Mouse (Mus musculus) midbrain, embryonic 10.5 days (tissue): ENCODE results near the gene Odf2. TPM values are rescaled to one million over a fixed set of nuclear protein-coding genes. Genes with fewer than 3 reads are reported as not detected.

Source experiments
- DNase-seq: peaks from one replicate; pipeline ENCODE4 v3.0.0-alpha.2; 2017; ENCODE audit warnings: low spot score
- H3K27ac ChIP-seq: fragments of 300-500 bp; sonication (generic); replicated peaks from 2 replicates; pipeline ENCODE4 v1.5.1; 2016; ENCODE audit warnings: mild to moderate bottlenecking
- H3K27me3 ChIP-seq: fragments of 300-500 bp; sonication (generic); 2 replicates; pipeline ENCODE4 v1.6.1; 2016; ENCODE audit warnings: low read depth, mild to moderate bottlenecking; ENCODE audit not compliant: poor library complexity, severe bottlenecking
- H3K36me3 ChIP-seq: fragments of 300-500 bp; sonication (generic); 2 replicates; pipeline ENCODE4 v1.6.1; 2016; ENCODE audit warnings: mild to moderate bottlenecking, moderate library complexity
- H3K4me1 ChIP-seq: fragments of 300-500 bp; sonication (generic); 2 replicates; pipeline ENCODE4 v1.6.1; 2016
- H3K4me3 ChIP-seq: fragments of 300-500 bp; sonication (generic); 2 replicates; pipeline ENCODE4 v1.5.1; 2016; ENCODE audit warnings: mild to moderate bottlenecking, moderate library complexity
- H3K9me3 ChIP-seq: fragments of 300-500 bp; sonication (generic); replicated peaks from 2 replicates; pipeline ENCODE4 v1.6.1; 2016; ENCODE audit warnings: mild to moderate bottlenecking
- WGBS: fragments of 180-500 bp; shearing (Covaris S2); methylation state at CpG from one replicate; pipeline ENCODE4 v1.1.7; 2016; 5-methylcytosine and 5-hydroxymethylcytosine counted together
- polyA plus RNA-seq: library from polyadenylated mRNA; unstranded; fragments of >200 nt; fragmentation: Nextera tagmentation; extraction: Ambion mirVana; gene quantifications from 2 replicates; pipeline ENCODE4 v1.2.1, GENCODE M21; 2016

Gene Odf2
- polyA plus RNA-seq, 1 experiment from 2014 or later, result 116 TPM

GRCm38 (mm10) chr2:29853736-29854135, 35.3 kb upstream of the Odf2 start:
- peaks cover 100% of the 10 kb centered on the region for H3K4me1 ChIP-seq
- no peaks in the 10 kb centered on the region for H3K36me3 ChIP-seq
- no peaks in the 10 kb centered on the region for H3K9me3 ChIP-seq
- no peak for DNase-seq
- H3K27ac ChIP-seq, result peak overlapping the region; percentile 100
- H3K27me3 ChIP-seq, result peaks cover 25% of the 10 kb centered on the region
- 41% methylated on average over 5 of the region's 5 CpGs for WGBS
- peak overlapping the region; percentile 17 for H3K4me3 ChIP-seq

- no peaks in the 10 kb centered on the region for H3K36me3 ChIP-seq
- peaks cover 87% of the 10 kb centered on the region for H3K4me1 ChIP-seq
- H3K27me3 ChIP-seq, result peaks cover 18% of the 10 kb centered on the region
- peak overlapping the region; percentile 34 for H3K4me3 ChIP-seq
- DNase-seq, result peak; percentile 67
- 59% methylated on average over 10 of the region's 10 CpGs for WGBS
- no peaks in the 10 kb centered on the region for H3K9me3 ChIP-seq
- H3K27ac ChIP-seq, result peak overlapping the region; percentile 100
Observed at GRCm38 (mm10) chr2:29855585-29856210, 33.3 kb upstream of the Odf2 start.

DNA sequence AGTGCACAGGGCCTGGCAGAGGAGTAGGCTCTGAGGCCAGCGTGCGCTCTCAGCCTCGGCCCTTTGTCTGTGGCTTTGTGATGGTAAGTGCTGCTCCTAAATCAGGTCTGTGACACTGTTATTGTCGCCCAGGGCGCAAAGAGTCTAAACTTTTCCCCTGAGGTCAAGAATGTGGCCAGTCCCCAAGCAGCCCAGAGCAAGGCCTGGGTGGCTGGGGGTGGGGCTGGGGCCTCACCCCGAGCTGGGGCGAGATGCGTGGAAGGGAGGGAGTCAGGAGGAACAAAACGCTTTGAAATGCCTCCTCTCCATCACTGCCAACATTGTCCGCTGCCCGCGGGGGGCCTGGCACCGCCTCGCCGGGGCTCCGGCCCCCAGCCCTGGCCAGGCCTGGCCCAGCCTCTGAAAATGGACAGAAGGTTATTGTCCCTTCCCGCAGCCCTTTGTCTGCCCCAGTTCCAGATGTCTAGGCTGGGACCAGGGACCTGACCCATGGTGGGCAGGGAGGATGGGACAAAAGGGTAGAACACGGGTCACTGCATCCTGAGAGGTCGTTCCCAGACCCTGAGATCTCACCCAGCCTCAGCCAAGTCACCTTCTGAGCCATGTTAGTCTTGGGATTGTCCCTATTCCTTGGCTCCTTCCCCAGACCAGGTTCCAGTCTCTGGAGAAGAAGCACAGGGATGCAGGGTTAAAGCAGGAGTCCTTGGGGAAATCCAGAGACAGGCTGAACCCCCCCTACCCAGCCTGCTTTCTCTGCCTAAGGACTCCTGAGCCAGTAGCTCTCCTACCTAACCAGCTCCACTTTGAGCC, 32.4 kb upstream of the Odf2 start:
- Histone ChIP-seq H3K4me1 (peaks cover 78% of the 10 kb centered on the region), H3K27me3 (peaks cover 18% of the 10 kb centered on the region), H3K9me3 (no peaks in the 10 kb centered on the region), H3K27ac (peak overlapping the region; percentile 100), H3K36me3 (no peaks in the 10 kb centered on the region), H3K4me3 (peak overlapping the region; percentile 34)
- DNase-seq, result peak; percentile 87
- 8% methylated on average over 19 of the region's 19 CpGs for WGBS

- H3K36me3 ChIP-seq, result no peaks in the 10 kb centered on the region
- peaks cover 18% of the 10 kb centered on the region for H3K27me3 ChIP-seq
- peaks cover 71% of the 10 kb centered on the region for H3K4me1 ChIP-seq
- H3K4me3 ChIP-seq, result peak overlapping the region; percentile 34
- no peaks in the 10 kb centered on the region for H3K9me3 ChIP-seq
- no peak for DNase-seq
- H3K27ac ChIP-seq, result peak overlapping the region; percentile 100
- 50% methylated on average over 2 of the region's 2 CpGs for WGBS
Observed at GRCm38 (mm10) chr2:29857341-29857740, 31.7 kb upstream of the Odf2 start.

- Histone ChIP-seq H3K9me3 (no peaks in the 10 kb centered on the region), H3K36me3 (no peaks in the 10 kb centered on the region), H3K4me3 (peak overlapping the region; percentile 9; the same call in 1 of the 2 replicates), H3K27ac (peak overlapping the region; percentile 100), H3K4me1 (peaks cover 65% of the 10 kb centered on the region), H3K27me3 (peaks cover 18% of the 10 kb centered on the region)
- DNase-seq, result no peak
- WGBS, result 75% methylated on average over 5 of the region's 5 CpGs
Observed at GRCm38 (mm10) chr2:29857967-29858366, 31.1 kb upstream of the Odf2 start.

DNA sequence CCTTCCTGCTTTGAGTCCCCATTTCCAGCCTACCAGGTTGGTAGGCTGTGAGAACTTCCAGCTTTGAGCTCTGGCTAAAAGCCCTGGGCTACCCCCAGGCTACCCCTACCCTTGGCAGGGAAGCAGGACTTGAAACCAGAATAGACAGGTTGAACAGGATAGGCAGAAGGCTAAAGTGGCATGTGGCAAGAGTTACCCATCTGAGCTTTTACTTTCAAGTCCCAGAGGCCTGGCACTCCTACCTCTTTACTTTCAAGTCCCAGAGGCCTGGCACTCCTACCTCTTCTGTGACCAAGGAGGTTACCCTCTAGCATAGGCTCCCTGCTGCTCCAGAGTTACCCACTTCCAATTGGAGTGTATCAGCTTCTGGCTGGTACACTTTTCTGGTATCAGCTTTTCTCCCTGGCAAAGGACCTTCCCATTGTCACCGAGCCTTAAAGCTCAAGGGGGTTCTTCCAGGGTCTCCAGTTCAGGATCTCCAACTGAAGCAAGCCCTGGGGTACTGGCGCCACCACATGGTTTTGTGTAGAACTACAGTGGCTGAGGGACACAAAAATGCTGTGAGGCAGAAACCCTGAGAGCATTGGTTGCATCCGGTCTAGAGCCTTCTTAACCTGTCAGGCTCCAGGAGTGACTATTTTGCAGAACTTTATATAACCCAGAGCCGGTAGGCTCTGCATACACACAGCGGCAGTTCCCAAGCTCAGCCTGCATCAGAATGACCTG, 30.1 kb upstream of the Odf2 start:
- H3K27me3 ChIP-seq, result peaks cover 20% of the 10 kb centered on the region
- H3K4me1 ChIP-seq, result peaks cover 55% of the 10 kb centered on the region
- no peaks in the 10 kb centered on the region for H3K9me3 ChIP-seq
- peak; percentile 86 for DNase-seq
- H3K36me3 ChIP-seq, result no peaks in the 10 kb centered on the region
- H3K27ac ChIP-seq, result peak overlapping the region; percentile 100
- WGBS, result 12% methylated on average over 5 of the region's 5 CpGs
- H3K4me3 ChIP-seq, result peak overlapping the region; percentile 28

DNA sequence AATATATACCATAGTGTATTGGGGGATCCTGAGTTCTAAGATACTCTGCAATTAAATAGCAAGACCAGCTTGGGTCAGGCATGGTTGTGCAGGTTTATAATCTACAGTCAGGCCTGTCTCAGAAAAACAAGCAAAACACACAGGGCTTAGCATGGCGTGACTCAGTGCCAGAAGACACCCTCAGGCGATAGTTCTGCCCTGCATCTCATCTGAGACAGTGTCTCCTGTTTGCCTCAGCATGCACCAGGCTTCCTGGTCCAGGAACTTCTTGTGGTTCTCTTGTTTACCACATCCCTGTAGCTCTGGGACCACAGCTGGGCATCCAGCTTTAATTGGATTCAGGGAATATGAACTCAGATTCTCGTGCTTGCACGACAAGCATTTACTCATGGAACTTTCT, 23.9 kb upstream of the Odf2 start:
- H3K9me3 ChIP-seq, result no peaks in the 10 kb centered on the region
- no peak overlapping the region for H3K27ac ChIP-seq
- H3K4me3 ChIP-seq, result no peak overlapping the region
- no peaks in the 10 kb centered on the region for H3K36me3 ChIP-seq
- 84% methylated on average over 4 of the region's 4 CpGs for WGBS
- peaks cover 29% of the 10 kb centered on the region for H3K4me1 ChIP-seq
- no peak for DNase-seq
- peaks cover 14% of the 10 kb centered on the region; the same call in 1 of the 2 replicates for H3K27me3 ChIP-seq

GRCm38 (mm10) chr2:29868949-29869645, 19.9 kb upstream of the Odf2 start, which contains the start of gene Cercam:
Cercam (plus strand) TSS chr2:29869164.
- Histone ChIP-seq H3K9me3 (no peaks in the 10 kb centered on the region), H3K36me3 (peaks cover 33% of the 10 kb centered on the region), H3K27me3 (peaks cover 10% of the 10 kb centered on the region; the same call in 1 of the 2 replicates), H3K4me3 (peak within 1 kb of the TSS; percentile 62), H3K27ac (peak within 1 kb of the TSS; percentile 91), H3K4me1 (peaks cover 42% of the 10 kb centered on the region)
- WGBS, result under 1% methylated on average over 44 of the region's 44 CpGs
- DNase-seq, result peak; percentile 91

- peak; percentile 54 for DNase-seq
- Histone ChIP-seq H3K9me3 (no peaks in the 10 kb centered on the region), H3K4me3 (peak overlapping the region; percentile 62), H3K27ac (peak overlapping the region; percentile 91), H3K36me3 (peaks cover 41% of the 10 kb centered on the region), H3K4me1 (peaks cover 42% of the 10 kb centered on the region), H3K27me3 (peaks cover 8% of the 10 kb centered on the region; the same call in 1 of the 2 replicates)
- 2% methylated on average over 17 of the region's 17 CpGs for WGBS
Observed at GRCm38 (mm10) chr2:29869646-29870451, 19.2 kb upstream of the Odf2 start.

GRCm38 (mm10) chr2:29872581-29873295, 16.3 kb upstream of the Odf2 start:
- Histone ChIP-seq H3K27ac (no peak overlapping the region), H3K4me3 (no peak overlapping the region), H3K36me3 (peaks cover 66% of the 10 kb centered on the region), H3K27me3 (peaks cover under 1% of the 10 kb centered on the region; the same call in 1 of the 2 replicates), H3K9me3 (no peaks in the 10 kb centered on the region), H3K4me1 (peaks cover 36% of the 10 kb centered on the region)
- DNase-seq, result no peak
- 95% methylated on average over 10 of the region's 10 CpGs for WGBS

GRCm38 (mm10) chr2:29873801-29874200, 15.2 kb upstream of the Odf2 start:
- no peak for DNase-seq
- Histone ChIP-seq H3K9me3 (no peaks in the 10 kb centered on the region), H3K27me3 (no peaks in the 10 kb centered on the region; the same call in 1 of the 2 replicates), H3K4me3 (no peak overlapping the region), H3K27ac (no peak overlapping the region), H3K36me3 (peaks cover 74% of the 10 kb centered on the region), H3K4me1 (peaks cover 33% of the 10 kb centered on the region)
- 92% methylated on average over 4 of the region's 4 CpGs for WGBS
